Mouse (Mus musculus) liver, adult 2 months (tissue): ENCODE data around the gene Qars. TPM values are rescaled to one million over a fixed set of nuclear protein-coding genes. Genes with fewer than 3 reads are reported as not detected.

Experiments
- DNase-seq: peaks from one replicate; pipeline ENCODE4 v3.0.0-alpha.2; 2011; ENCODE audit warnings: low read depth, low spot score; ENCODE audit errors: extremely low read depth
- H3K27ac ChIP-seq: fragments of 200-500 bp; replicated peaks from 2 replicates; pipeline ENCODE4 v1.5.1; 2012; ENCODE audit warnings: low read depth, mild to moderate bottlenecking, control low read depth, inconsistent platforms, low read length; ENCODE audit not compliant: insufficient read depth
- H3K27me3 ChIP-seq: fragments of 200-500 bp; 2 replicates; pipeline ENCODE4 v1.6.1; 2012; ENCODE audit warnings: mild to moderate bottlenecking, moderate library complexity, low read length, inconsistent platforms; ENCODE audit not compliant: control insufficient read depth, insufficient read depth
- H3K36me3 ChIP-seq: fragments of 200-500 bp; 2 replicates; pipeline ENCODE4 v1.6.1; 2012; ENCODE audit warnings: low read length, inconsistent platforms; ENCODE audit not compliant: control insufficient read depth, insufficient read depth
- H3K4me1 ChIP-seq: fragments of 200-500 bp; 2 replicates; pipeline ENCODE4 v1.6.1; 2011; ENCODE audit warnings: low read length; ENCODE audit not compliant: control insufficient read depth, insufficient read depth
- H3K4me3 ChIP-seq: fragments of 200-500 bp; 2 replicates; pipeline ENCODE4 v1.5.1; 2011; ENCODE audit warnings: low read depth, mild to moderate bottlenecking, control low read depth, low read length, moderate library complexity; ENCODE audit not compliant: insufficient read depth
- H3K79me2 ChIP-seq: fragments of 200-500 bp; 2 replicates; pipeline ENCODE4 v1.6.1; 2012; ENCODE audit warnings: inconsistent platforms, mild to moderate bottlenecking, low read length, moderate library complexity; ENCODE audit not compliant: control insufficient read depth, insufficient read depth
- H3K9ac ChIP-seq: fragments of 200-500 bp; 2 replicates; pipeline ENCODE4 v1.6.1; 2012; ENCODE audit warnings: low read depth, mild to moderate bottlenecking, control low read depth, inconsistent platforms, low read length
- CTCF ChIP-seq: fragments of 200-500 bp; IDR thresholded peaks from 2 replicates; pipeline ENCODE4 v1.5.1; 2011; ENCODE audit warnings: low read depth, low read length, control low read depth
- POLR2A ChIP-seq: fragments of 200-500 bp; IDR thresholded peaks from 2 replicates; pipeline ENCODE4 v1.6.1; 2011; ENCODE audit warnings: low read length, control low read depth; ENCODE audit not compliant: insufficient read depth; ENCODE audit errors: extremely low read depth
- WGBS: fragments of 180-500 bp; shearing (Covaris S2); methylation state at CpG from one replicate; pipeline ENCODE4 v1.1.7; 2018; 5-methylcytosine and 5-hydroxymethylcytosine counted together
- polyA plus RNA-seq: library from polyadenylated mRNA; depleted of rRNA; stranded (reverse); fragments of >200 nt; gene quantifications from 2 replicates; pipeline ENCODE4 v1.2.3, GENCODE M21; 2012; rRNA removed
- total RNA-seq: library from RNA; depleted of rRNA; stranded (reverse); fragments of >200 nt; gene quantifications from 2 replicates; pipeline ENCODE4 v1.2.3, GENCODE M21; 2014; rRNA removed

Qars gene
- total and polyA plus RNA-seq, 2 experiments, result 69.6 to 99.4 TPM

DNA sequence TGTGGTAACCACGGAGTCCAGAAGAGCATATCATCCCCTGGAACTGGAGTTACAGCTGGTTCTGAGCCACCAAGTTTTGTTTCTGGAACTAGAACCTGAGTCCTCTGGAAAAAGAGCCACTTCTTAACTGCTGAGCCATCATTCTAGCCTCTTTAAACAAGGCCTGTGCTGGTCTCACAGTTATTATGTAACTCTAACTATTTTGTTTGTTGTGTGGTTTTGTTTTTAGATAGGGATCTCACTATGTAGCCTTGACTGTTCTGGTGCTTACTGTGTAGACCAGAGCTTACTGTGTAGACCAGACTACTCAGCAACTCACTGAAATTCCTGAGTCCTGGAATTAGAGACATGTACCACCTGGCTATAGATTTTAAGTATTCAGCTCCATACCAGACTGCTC is 39.4 kb downstream of the Qars start:
- TF ChIP-seq CTCF, result no peak
- no peak overlapping the region for H3K9ac ChIP-seq
- no peaks in the 10 kb centered on the region; the same call in 1 of the 2 replicates for H3K79me2 ChIP-seq
- no peak overlapping the region for H3K4me3 ChIP-seq
- peak; percentile 66 for DNase-seq
- peaks cover 14% of the 10 kb centered on the region for H3K4me1 ChIP-seq
- no peaks in the 10 kb centered on the region for H3K27me3 ChIP-seq
- peaks cover 59% of the 10 kb centered on the region for H3K36me3 ChIP-seq
- WGBS, result 23% methylated on average over 1 of the region's 1 CpGs
- peak overlapping the region; percentile 99 for H3K27ac ChIP-seq

DNA sequence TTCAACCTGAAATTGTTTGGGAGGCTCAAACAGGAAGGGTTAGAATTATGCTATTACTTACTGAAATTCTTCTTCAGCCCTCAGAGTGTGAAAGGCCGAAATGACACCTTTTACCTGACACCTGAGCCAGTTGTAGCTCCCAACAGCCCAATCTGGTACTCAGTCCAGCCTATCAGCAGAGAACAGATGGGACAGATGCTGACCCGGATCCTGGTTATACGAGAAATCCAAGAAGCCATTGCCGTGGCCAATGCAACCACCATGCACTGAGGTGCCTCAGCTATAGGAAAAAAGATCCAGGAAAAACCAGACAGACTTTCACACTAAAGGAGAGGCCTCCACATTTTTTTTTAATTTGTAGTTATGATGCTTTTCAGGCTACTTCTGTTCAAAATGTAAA is 51.7 kb downstream of the Qars start:
- DNase-seq, result no peak
- no peaks in the 10 kb centered on the region for H3K27me3 ChIP-seq
- peaks cover 8% of the 10 kb centered on the region; the same call in 1 of the 2 replicates for H3K79me2 ChIP-seq
- H3K9ac ChIP-seq, result no peak overlapping the region
- peaks cover 44% of the 10 kb centered on the region for H3K36me3 ChIP-seq
- no peak overlapping the region for H3K27ac ChIP-seq
- no peak for TF ChIP-seq POLR2A
- TF ChIP-seq CTCF, result no peak
- WGBS, result 92% methylated on average over 4 of the region's 4 CpGs
- H3K4me3 ChIP-seq, result no peak overlapping the region
- no peaks in the 10 kb centered on the region for H3K4me1 ChIP-seq

DNA sequence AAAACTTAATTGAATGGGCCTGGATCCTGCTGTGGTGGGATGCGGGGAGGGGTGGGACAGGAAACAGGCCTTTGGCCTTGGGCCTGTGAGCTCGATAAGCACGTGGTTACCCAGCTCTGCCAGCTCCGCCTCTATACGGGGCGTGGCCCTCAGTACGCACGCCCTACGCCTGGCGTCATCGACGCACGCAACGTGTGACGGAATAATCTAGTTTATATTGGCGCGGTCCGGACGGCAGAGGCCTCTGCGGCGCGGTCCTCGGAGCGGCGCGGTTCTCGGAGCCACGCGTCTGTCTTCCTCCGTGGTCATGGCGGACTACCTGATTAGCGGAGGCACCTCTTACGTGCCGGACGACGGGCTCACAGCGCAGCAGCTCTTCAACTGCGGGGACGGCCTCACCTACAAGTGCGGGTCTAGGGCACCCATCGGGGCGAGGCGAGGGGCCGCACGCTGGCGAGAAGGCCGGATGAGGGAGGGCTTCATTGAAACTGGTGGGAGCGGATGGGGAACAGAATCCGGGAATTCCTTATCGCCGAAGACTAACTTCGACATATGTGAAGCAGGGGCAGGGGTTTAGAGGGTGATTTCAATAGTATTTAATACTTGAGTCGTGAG is 52.8 kb downstream of the Qars start, which contains the start of gene Impdh2:
Gene Impdh2 (plus strand): TSS at position 60 of the 615 bp plus-strand sequence.
- H3K36me3 ChIP-seq, result peaks cover 37% of the 10 kb centered on the region
- 0 out of 2 replicates have a peak, but pooled peaks have one; percentile 0 for TF ChIP-seq CTCF
- peak; percentile 78 for TF ChIP-seq POLR2A
- peak within 1 kb of the TSS; percentile 74 for H3K4me3 ChIP-seq
- no peaks in the 10 kb centered on the region for H3K27me3 ChIP-seq
- under 1% methylated on average over 53 of the region's 53 CpGs for WGBS
- DNase-seq, result peak; percentile 89
- H3K27ac ChIP-seq, result peak within 1 kb of the TSS; percentile 30
- H3K4me1 ChIP-seq, result no peaks in the 10 kb centered on the region
- H3K9ac ChIP-seq, result peak within 1 kb of the TSS; percentile 89
- H3K79me2 ChIP-seq, result peaks cover 8% of the 10 kb centered on the region; the same call in 1 of the 2 replicates

DNA sequence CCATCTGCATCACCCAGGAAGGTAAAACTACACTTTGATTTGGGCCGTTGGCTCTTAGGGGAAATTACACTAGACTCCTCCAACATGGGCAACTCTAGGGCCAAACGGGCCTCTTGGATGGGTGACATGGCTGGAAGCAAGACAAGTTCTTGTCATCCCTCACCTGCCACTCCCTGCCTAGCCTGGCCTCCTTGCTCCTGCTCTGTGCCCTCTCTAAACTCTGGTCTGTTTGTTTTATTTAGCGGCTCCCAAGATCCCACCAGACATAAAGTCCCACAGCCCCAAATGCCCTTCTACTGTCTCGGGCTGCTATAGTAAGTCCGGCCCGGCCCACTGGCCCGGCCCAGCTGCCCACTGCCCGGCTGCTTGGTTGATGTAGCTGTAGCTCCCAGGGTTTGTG is 56.2 kb downstream of the Qars start:
- Histone ChIP-seq H3K36me3 (peaks cover 13% of the 10 kb centered on the region), H3K4me3 (no peak overlapping the region), H3K27me3 (no peaks in the 10 kb centered on the region), H3K27ac (no peak overlapping the region), H3K4me1 (peaks cover 9% of the 10 kb centered on the region), H3K79me2 (peaks cover 8% of the 10 kb centered on the region; the same call in 1 of the 2 replicates), H3K9ac (no peak overlapping the region)
- 92% methylated on average over 8 of the region's 8 CpGs for WGBS
- DNase-seq, result no peak
- TF ChIP-seq POLR2A (no peak), CTCF (no peak)

DNA sequence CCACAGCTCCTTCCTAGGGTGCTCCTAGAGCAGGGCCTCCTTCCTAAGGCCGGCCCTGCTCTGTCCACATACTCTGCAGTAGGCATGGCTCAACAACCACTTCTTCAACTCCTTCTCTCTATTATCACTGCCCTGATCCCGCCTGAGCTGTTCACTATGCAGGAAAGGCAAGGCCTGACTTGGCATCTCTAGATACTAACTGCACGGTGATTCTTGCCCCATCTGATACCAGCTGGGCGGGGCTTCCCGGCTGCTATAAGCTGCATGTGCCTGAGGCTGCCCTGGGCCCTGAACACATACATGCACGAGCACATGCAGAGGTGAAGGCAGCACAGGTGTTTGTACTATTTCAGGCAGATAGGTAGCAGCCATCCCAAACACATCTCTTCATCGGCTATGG is 56.6 kb downstream of the Qars start:
- peaks cover 8% of the 10 kb centered on the region; the same call in 1 of the 2 replicates for H3K79me2 ChIP-seq
- no peak for DNase-seq
- H3K27me3 ChIP-seq, result no peaks in the 10 kb centered on the region
- H3K4me3 ChIP-seq, result no peak overlapping the region
- H3K9ac ChIP-seq, result no peak overlapping the region
- H3K4me1 ChIP-seq, result peaks cover 10% of the 10 kb centered on the region
- H3K27ac ChIP-seq, result no peak overlapping the region
- TF ChIP-seq POLR2A, result no peak
- no peak for TF ChIP-seq CTCF
- WGBS, result 82% methylated on average over 7 of the region's 7 CpGs
- H3K36me3 ChIP-seq, result peaks cover 8% of the 10 kb centered on the region

Other genes starting within 250 kb of the Qars start
- 20.7 and 28.8 TPM in 2 replicates for gene Dag1, start 243.7 kb upstream of the Qars start, total RNA-seq
- gene Dag1, start 243.7 kb upstream of the Qars start, polyA plus RNA-seq, result 24.9 and 29.9 TPM in 2 replicates
- gene Nicn1, start 217.3 kb upstream of the Qars start, total RNA-seq, result 5.8 and 9.0 TPM in 2 replicates
- 15.9 and 21.2 TPM in 2 replicates for gene Nicn1, start 217.3 kb upstream of the Qars start, polyA plus RNA-seq
- 65.5 and 66.6 TPM in 2 replicates for gene Amt, start 210.9 kb upstream of the Qars start, total RNA-seq
- 45.8 and 54.5 TPM in 2 replicates for gene Amt, start 210.9 kb upstream of the Qars start, polyA plus RNA-seq
- 123 TPM in 2 replicates for gene Rhoa, start 201.6 kb upstream of the Qars start, total RNA-seq
- gene Rhoa, start 201.6 kb upstream of the Qars start, polyA plus RNA-seq, result 64.7 and 82.8 TPM in 2 replicates
- 17.7 and 17.9 TPM in 2 replicates for gene Tcta, start 201.5 kb upstream of the Qars start, total RNA-seq
- gene Tcta, start 201.5 kb upstream of the Qars start, polyA plus RNA-seq, result 35.2 and 41.2 TPM in 2 replicates
- 5,129 and 5,348 TPM in 2 replicates for gene Gpx1, start 168.8 kb upstream of the Qars start, total RNA-seq
- gene Gpx1, start 168.8 kb upstream of the Qars start, polyA plus RNA-seq, result 8,357 and 9,405 TPM in 2 replicates
- 62.0 and 63.8 TPM in 2 replicates for gene Usp4, start 159.9 kb upstream of the Qars start, total RNA-seq
- gene Usp4, start 159.9 kb upstream of the Qars start, polyA plus RNA-seq, result 63.3 and 65.2 TPM in 2 replicates
- gene 1700102P08Rik, start 114.9 kb upstream of the Qars start, total RNA-seq, result not detected in 2 replicates
- gene 1700102P08Rik, start 114.9 kb upstream of the Qars start, polyA plus RNA-seq, result not detected in 2 replicates
- not detected in 2 replicates for gene Ccdc36, start 79.2 kb upstream of the Qars start, total RNA-seq
- gene Ccdc36, start 79.2 kb upstream of the Qars start, polyA plus RNA-seq, result not detected in 2 replicates
- not detected in 2 replicates for gene BC048562, start 71.2 kb upstream of the Qars start, total RNA-seq
- not detected in 2 replicates for gene BC048562, start 71.2 kb upstream of the Qars start, polyA plus RNA-seq
- gene Ccdc71, start 47.2 kb upstream of the Qars start, total RNA-seq, result 5.6 and 6.4 TPM in 2 replicates
- gene Ccdc71, start 47.2 kb upstream of the Qars start, polyA plus RNA-seq, result 13.2 and 15.7 TPM in 2 replicates
- 8.7 and 10.1 TPM in 2 replicates for gene Klhdc8b, start 46.1 kb upstream of the Qars start, total RNA-seq
- 13.2 and 25.6 TPM in 2 replicates for gene Klhdc8b, start 46.1 kb upstream of the Qars start, polyA plus RNA-seq
- 4.0 and 4.8 TPM in 2 replicates for gene Lamb2, start 28.0 kb upstream of the Qars start, total RNA-seq
- gene Lamb2, start 28.0 kb upstream of the Qars start, polyA plus RNA-seq, result 2.7 and 5.0 TPM in 2 replicates
- gene Usp19, start 17.1 kb upstream of the Qars start, total RNA-seq, result 24.3 and 34.1 TPM in 2 replicates
- 51.7 and 80.5 TPM in 2 replicates for gene Usp19, start 17.1 kb upstream of the Qars start, polyA plus RNA-seq
- gene Qrich1, start 9.1 kb downstream of the Qars start, total RNA-seq, result 43.0 and 52.7 TPM in 2 replicates
- gene Qrich1, start 9.1 kb downstream of the Qars start, polyA plus RNA-seq, result 50.7 and 54.9 TPM in 2 replicates
- 33.6 and 39.3 TPM in 2 replicates for gene Impdh2, start 52.6 kb downstream of the Qars start, total RNA-seq
- 62.5 and 72.8 TPM in 2 replicates for gene Impdh2, start 52.6 kb downstream of the Qars start, polyA plus RNA-seq
- 12.0 and 13.4 TPM in 2 replicates for gene Ndufaf3, start 59.7 kb downstream of the Qars start, total RNA-seq
- 29.0 and 31.3 TPM in 2 replicates for gene Ndufaf3, start 59.7 kb downstream of the Qars start, polyA plus RNA-seq
- gene Dalrd3, start 62.2 kb downstream of the Qars start, total RNA-seq, result 32.8 and 35.2 TPM in 2 replicates
- 104 and 130 TPM in 2 replicates for gene Dalrd3, start 62.2 kb downstream of the Qars start, polyA plus RNA-seq
- 6.4 and 8.1 TPM in 2 replicates for gene Wdr6, start 71.0 kb downstream of the Qars start, total RNA-seq
- gene Wdr6, start 71.0 kb downstream of the Qars start, polyA plus RNA-seq, result 8.4 and 14.8 TPM in 2 replicates
- 0.09 and 0.13 TPM in 2 replicates for gene P4htm, start 90.0 kb downstream of the Qars start, total RNA-seq
- 0.46 and 0.67 TPM in 2 replicates for gene P4htm, start 90.0 kb downstream of the Qars start, polyA plus RNA-seq
- 34.0 and 37.1 TPM in 2 replicates for gene Arih2, start 141.7 kb downstream of the Qars start, total RNA-seq
- gene Arih2, start 141.7 kb downstream of the Qars start, polyA plus RNA-seq, result 25.5 and 26.8 TPM in 2 replicates
- gene Slc25a20, start 154.4 kb downstream of the Qars start, total RNA-seq, result 96.4 and 118 TPM in 2 replicates
- gene Slc25a20, start 154.4 kb downstream of the Qars start, polyA plus RNA-seq, result 52.5 and 70.6 TPM in 2 replicates
- gene Prkar2a, start 181.6 kb downstream of the Qars start, total RNA-seq, result 20.0 and 26.2 TPM in 2 replicates
- 23.4 and 28.8 TPM in 2 replicates for gene Prkar2a, start 181.6 kb downstream of the Qars start, polyA plus RNA-seq